Mouse (Mus musculus) gastrocnemius, postnatal 36 days (tissue): ENCODE data around the gene Prkrip1. TPM values are rescaled to one million over a fixed set of nuclear protein-coding genes. Genes with fewer than 3 reads are reported as not detected.
A peak's percentile ranks its signal among the peaks of the same experiment; 100 is the strongest.

Experiments
- DNase-seq, 2 experiments: peaks; one replicate each; pipeline ENCODE4 v3.0.0; 2022
- intact Hi-C: fragments of 180-260 bp; cut with DNase I; formaldehyde crosslinking; loops from one replicate; pipeline ENCODE4 v1.15.1; 2025
- long read RNA-seq, 2 experiments: library from polyadenylated mRNA; stranded (forward); transcript quantifications; one replicate each; pipeline ENCODE4 v2.0.0; 2021
- total RNA-seq, 2 experiments: library from RNA; stranded (reverse); gene quantifications; 2 replicates each; pipeline ENCODE4 v1.2.3; 2021

The Prkrip1 gene
- 10 to 100 TPM; 20.9 to 21.4 TPM for total RNA-seq
- long read RNA-seq, experiment 1, transcript Prkrip1-204 (6 exons, 3,893 nt): major isoform, 26 of 39 reads
- long read RNA-seq, experiment 1, partial matches to known transcripts: 1 of 39 reads
- long read RNA-seq, experiment 1, other reads (novel, unspliced or antisense): 12 of 39 reads
- long read RNA-seq, experiment 2, transcript Prkrip1-204 (6 exons, 3,893 nt): major isoform, 27 of 42 reads
- long read RNA-seq, experiment 2, partial matches to known transcripts: 1 of 42 reads
- long read RNA-seq, experiment 2, other reads (novel, unspliced or antisense): 14 of 42 reads

DNA sequence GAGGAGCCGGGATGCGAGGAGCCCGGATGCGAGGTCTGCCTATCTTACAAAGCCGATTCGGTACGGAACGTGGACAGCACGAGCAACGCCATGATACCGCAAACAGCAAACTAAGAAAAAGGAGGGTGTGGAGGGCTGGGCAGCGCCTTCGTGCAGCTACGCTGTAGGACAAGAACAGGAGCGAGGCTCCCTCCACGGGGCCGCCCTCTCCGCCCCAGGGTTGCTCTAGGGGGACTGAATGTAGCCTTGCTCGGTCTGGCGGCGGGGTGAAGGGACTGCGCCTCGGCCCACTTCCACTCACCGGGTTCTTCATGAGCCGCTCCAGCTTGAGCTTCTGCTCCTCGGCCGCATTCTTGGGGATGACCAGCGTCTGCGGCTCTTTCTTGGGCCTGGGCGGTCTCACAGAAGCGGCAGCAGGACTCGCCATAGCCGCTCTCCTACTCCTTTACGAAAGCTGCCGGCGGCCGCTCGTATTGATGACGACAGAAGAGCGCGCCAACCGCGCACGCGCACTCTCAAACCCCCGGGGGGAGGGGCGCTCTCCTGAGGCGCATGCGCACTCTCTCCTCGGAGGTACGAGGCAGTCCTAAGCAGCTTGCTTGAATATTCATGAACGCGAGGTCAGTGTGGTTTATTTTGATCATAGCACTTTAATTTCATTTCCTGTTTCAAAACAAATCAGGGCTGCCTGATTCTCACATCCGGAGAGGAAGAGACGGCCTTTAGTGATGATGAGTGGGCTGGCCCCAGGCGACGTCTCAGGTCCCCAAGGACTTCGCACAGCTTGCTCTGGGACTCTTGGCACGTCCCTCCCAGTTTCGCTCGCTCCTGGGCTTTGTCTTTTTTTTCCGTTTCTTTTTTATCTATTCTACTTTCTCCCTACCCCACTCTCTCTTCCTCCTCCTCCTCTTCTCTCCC lies at the start of gene Prkrip1:
Gene Prkrip1 (minus strand): TSS at position 490 of the 918 bp plus-strand sequence.
- intact Hi-C loops: no loop called here

GRCm38 (mm10) chr5:136248441-136248840 lies 49.7 kb upstream of the Prkrip1 start:
- no peak for DNase-seq
- intact Hi-C loops: loop anchor here (2.0 kb wide), 1 partner anchor 24 kb away; no protein-coding TSS in a partner anchor

More for the DNA sequence above, at the start of gene Prkrip1:
- DNase-seq: peak; percentile 86 to 92

GRCm38 (mm10) chr5:136246452-136246838 lies 47.7 kb upstream of the Prkrip1 start, which contains the start of gene Sh2b2:
Sh2b2 (minus strand) TSS chr5:136246556.
- DNase-seq: no peak
- intact Hi-C loops: no loop called here

DNA sequence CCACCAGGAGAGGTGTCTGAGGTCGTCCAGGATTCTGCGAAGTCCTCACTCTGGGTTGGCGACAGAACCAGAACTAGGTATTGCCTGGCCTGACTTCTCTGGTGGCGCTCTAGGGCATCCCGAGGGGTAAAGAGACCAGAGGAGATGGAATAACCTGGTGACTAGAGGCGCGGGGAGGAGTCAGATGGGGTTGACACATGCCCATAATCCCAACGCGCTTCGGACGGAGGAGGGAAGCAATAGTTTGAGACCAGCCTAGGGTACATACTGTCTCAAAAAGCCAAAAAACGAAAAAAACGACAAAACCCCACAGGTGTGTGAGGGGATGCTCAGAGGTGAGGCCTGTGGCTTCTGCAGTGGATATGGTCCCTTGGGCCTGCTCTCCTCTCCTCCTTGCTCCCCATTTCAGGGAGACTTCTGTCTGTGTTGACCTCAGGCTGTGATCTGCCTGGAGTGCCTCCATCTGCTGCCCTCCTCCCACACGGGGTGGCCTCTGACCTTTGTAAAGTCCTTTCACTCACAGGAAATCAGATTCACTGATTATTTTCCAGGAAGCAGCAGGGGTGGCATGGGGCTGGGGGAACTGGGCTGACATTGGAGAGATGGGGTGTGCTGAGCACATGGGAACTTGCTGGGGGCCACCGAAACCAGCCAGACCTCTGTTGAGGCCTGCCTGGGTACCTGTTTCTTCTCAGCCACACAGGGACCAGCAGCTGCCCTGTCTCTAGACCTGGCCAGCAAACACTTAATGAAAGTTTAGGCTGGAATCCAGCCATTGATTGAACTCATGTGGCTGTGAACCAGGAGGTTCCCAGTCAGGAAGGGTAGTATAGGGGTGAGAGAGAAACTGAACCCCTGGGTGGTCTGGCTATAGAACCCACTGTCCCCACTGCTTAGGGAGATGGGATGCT lies 47.0 kb upstream of the Prkrip1 start:
- no peak for DNase-seq
- intact Hi-C loops: no loop called here

DNA sequence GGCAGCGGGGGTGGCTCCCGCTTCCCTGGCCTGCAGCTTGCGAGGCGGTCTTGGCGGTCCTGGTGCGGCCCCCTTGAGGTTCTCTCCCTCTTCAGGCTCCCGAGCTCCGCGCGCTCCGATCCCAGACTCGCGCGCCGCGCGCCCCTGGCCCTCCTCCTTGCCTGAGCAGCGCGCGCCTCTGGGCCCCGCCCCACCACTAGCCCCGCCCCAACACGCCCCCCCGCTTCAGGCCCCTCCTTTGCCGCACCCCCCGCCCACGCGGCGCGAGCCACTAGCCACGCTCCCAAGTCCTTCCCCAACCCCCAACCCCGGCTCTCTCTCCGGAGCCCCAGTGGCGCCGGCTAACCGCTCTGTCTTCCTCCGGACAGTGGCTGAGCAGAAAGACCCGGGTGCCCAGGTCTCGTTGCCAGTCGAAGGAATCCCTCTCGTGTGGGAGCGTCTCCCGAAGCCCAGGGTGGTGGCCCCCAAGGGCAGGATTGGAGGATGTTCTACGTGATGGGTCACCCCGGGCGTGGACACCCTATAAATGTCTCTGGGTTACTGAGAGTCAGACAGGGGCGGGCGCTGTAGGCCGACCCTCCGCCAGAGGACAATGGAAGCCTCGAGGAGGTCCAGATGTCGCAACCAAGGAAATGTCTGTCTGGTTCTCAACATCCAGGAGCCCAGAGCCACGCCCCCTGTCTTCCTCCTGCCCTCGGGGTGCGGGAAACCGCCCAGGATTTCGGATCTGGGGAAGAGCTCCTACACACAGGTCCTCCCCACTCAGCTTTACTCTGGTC lies 46.2 kb upstream of the Prkrip1 start:
- peak; percentile 73 to 79 for DNase-seq
- intact Hi-C loops: no loop called here

GRCm38 (mm10) chr5:136243851-136244761 lies 45.3 kb upstream of the Prkrip1 start:
- intact Hi-C loops: no loop called here
- DNase-seq: no peak

- intact Hi-C loops: no loop called here
Measured at GRCm38 (mm10) chr5:136241161-136241560, 42.4 kb upstream of the Prkrip1 start.

DNA sequence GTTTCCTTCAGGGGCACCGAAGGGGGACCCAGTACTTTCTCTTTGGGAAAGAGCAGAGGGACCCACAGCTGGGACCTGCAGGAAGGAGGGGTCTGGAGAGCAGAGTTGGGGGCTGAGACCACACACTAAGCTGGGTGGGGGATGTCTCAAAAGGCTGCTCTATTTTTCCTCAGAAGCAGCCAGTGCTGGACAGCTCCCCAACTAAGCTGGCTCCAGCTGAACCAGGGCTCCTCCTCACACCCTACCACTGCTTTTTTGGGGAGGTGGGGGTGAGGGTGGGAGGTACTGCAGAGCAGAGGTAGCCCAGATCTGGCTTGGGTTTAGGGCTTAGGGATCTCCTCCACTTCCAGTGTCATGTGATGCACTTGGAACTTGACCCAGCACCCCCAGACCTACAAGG lies 41.6 kb upstream of the Prkrip1 start:
- no peak for DNase-seq
- intact Hi-C loops: no loop called here

More at GRCm38 (mm10) chr5:136241161-136241560, 42.4 kb upstream of the Prkrip1 start:
- DNase-seq: no peak

DNA sequence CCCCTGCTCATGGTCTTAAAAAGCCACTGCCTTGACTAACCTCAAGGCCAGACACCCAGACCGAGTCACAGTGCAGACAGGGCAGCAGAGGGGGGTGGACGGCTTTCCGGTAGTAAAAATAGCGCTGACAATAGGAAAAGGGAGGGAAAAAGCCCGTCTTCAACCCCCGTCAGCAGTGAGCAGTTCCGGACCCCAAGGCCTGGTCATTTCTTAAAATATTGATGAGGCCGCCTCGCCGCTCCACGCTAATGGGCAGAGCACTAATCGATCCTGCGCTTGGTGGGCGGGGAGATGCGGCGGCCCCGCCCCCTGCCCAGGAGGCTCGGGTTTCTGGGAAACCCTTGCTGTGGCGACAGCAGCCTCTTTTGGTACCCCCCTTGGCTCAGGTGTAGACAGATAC lies 38.8 kb upstream of the Prkrip1 start:
- DNase-seq: no peak
- intact Hi-C loops: no loop called here

- no peak for DNase-seq
- intact Hi-C loops: no loop called here
Measured at GRCm38 (mm10) chr5:136236611-136237010, 37.8 kb upstream of the Prkrip1 start.

- intact Hi-C loops: no loop called here
- DNase-seq: peak; percentile 47 to 48
Measured at GRCm38 (mm10) chr5:136230348-136231035, 31.7 kb upstream of the Prkrip1 start.

DNA sequence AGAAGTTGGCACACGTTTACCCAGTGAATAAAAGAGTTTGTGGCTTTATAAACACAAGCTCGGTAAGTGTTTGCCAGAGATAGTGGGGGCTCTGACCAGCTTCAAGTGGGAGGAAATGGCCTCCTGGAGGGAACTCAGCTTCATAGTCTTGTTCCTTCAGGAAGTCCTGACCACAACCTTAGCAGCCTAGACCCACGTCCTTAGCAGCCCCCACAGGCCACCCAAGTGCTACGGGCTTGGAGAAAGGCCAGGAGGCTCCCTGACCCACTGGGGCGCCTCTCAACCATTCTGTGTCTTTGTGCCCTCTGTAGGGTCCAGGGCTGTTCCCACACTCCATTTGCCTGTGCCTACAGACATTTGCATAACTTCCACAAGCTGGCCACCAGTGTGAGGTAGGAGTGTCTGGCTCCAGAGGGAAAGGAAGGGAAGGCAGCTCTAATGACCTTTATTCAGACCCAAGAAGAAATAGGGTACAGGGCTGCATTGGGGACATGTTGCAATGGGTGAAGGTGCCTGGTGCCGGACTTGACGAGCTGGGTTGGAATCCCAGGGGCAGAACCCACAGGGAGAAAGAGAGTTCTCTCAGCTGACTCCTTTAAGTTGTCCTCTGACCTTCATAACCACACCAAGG lies 27.6 kb upstream of the Prkrip1 start:
- DNase-seq: no peak
- intact Hi-C loops: no loop called here

- intact Hi-C loops: no loop called here
- no peak for DNase-seq
Measured at GRCm38 (mm10) chr5:136218585-136218984, 19.8 kb upstream of the Prkrip1 start.

DNA sequence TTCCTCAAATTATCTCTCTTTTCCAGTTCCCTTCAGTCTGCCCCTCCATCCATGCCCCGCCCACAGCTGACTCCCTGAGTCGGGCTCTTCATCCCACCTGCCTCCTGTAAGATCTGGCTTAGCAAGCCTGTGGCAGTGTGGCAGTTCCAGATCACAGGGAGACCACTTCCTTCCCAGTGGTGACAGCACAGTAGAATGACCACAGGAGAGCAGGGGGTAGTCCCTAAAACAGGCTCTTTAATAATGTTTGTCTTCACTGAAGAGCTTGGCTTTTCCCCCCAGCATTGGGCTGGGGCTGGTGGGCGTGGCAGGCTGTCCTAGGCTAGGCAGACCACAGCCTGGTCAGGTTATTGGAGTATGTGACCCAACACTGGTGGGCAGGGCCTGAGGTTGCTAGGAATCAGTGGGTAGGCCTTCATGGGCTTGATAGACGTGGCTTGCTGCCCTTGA lies 19.2 kb upstream of the Prkrip1 start:
- no peak for DNase-seq

DNA sequence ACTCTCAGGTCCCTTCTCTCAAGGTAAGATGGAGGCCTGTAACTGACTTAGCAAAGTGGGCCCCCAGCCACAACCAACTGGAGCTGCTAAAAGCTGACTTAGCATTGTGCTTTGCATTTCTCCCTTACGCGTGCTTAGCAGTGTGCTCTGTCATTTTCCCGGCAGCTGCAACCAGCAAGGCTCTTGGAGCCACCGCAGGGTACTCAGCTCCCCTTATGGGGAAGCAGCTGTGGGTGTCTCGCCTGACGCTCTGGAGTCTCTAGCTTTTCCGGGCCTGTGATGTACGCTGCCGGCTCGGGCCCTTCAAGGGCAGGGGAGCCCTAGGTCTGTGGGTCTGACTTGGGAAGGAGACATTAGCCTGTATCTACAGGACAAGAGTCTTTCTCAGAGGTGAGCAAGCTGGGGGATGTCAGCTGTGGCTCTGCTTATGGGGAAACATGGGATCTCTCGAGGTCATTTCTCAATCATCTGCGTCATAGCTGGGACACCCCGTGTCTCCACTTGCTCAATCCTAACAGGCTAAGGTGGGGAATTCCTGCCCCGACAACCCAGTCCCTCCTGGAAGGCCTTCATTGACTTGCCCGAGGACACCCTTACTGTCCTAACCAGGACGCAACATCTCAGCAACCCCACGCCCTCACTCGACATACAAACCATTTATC lies 18.4 kb upstream of the Prkrip1 start:
- intact Hi-C loops: no loop called here
- no peak for DNase-seq

More for the DNA sequence above, 19.2 kb upstream of the Prkrip1 start:
- intact Hi-C loops: no loop called here

- DNase-seq: no peak
- intact Hi-C loops: no loop called here
Measured at GRCm38 (mm10) chr5:136215958-136216357, 17.2 kb upstream of the Prkrip1 start.

- no peak for DNase-seq
- intact Hi-C loops: no loop called here
Measured at GRCm38 (mm10) chr5:136215211-136215610, 16.4 kb upstream of the Prkrip1 start.
